Comparison of ENCODE assay signal across 18 mouse cellular contexts in the genomic region with DNA sequence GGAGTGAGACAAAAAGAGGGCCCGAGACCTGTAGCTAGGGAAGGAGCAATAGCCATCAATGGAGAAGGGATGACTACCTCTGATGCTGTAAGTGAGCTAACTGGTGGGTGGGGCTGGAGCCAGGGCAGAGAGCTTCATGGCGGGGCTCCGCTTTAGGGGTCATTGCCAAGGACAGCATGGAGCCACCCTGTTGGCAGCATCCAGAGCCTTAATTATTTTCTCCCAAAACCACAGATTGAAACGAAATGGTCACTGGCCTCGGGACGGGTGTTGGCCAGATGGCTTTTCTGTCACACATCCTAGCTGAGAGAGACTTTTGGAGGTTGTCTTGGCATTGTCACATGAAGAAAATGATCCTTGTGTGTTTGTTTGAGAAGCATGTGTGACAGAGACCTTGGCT. TPM values are rescaled to one million over a fixed set of nuclear protein-coding genes. Genes with fewer than 3 reads are reported as not detected.
DNase-seq lines count a peak whose midpoint lies in the region.
"Had no signal": no experiment of that assay in that cellular context is flagged by ENCODE, and none has a peak within 500 bp of the region (broad histone marks: within the 10 kb centered on the region; RNA-seq: fewer than 3 reads in every experiment).

No protein-coding gene starts in this region.

- DNase-seq in heart, postnatal 25 days (ENCODE audit: low spot score): peak; percentile 41
- no peak for DNase-seq in heart, embryonic 10.5 days (ENCODE audit: low spot score)
- DNase-seq in Muller cell, postnatal 12 days (ENCODE audit: inconsistent ontology term): peak; percentile 67
- DNase-seq in brain, adult 2 months (ENCODE audit: low read depth, low spot score): peak; percentile 62
- peak; percentile 59 for DNase-seq in cerebellum, adult 9-10 months
- DNase-seq in layer of hippocampus, adult 9-10 months (ENCODE audit: low spot score): no peak
- no peak for DNase-seq in layer of hippocampus, adult 18-20 months (ENCODE audit: low spot score in 2 of 2)
- DNase-seq: adrenal gland, adult 2 months; embryo, embryonic 11 days; gastrocnemius, postnatal 10 days; heart, postnatal 4 days; kidney, adult 18-20 months; kidney, postnatal 14 days; lung, adult 18-20 months; lung, postnatal 36 days had no signal

- no peak overlapping the region; the same call in 1 of the 2 replicates for H3K27ac ChIP-seq in heart, embryonic 10.5 days
- H3K27ac ChIP-seq: embryonic facial prominence, embryonic 15.5 days; left cerebral cortex, adult 2 months; neural tube, embryonic 13.5 days had no signal

- no peaks in the 10 kb centered on the region for H3K36me3 ChIP-seq in heart, embryonic 10.5 days
- H3K36me3 ChIP-seq: embryonic facial prominence, embryonic 15.5 days; neural tube, embryonic 13.5 days had no signal

- H3K4me3 ChIP-seq in heart, embryonic 10.5 days: no peak overlapping the region
- H3K4me3 ChIP-seq: embryonic facial prominence, embryonic 15.5 days; left cerebral cortex, adult 2 months; neural tube, embryonic 13.5 days had no signal

- peaks cover 20% of the 10 kb centered on the region for H3K4me1 ChIP-seq in heart, embryonic 10.5 days
- H3K4me1 ChIP-seq: embryonic facial prominence, embryonic 15.5 days; neural tube, embryonic 13.5 days had no signal

- no peaks in the 10 kb centered on the region for H3K9me3 ChIP-seq in heart, embryonic 10.5 days
- H3K9me3 ChIP-seq: embryonic facial prominence, embryonic 15.5 days; neural tube, embryonic 13.5 days had no signal

- intact Hi-C loops in heart, postnatal 25 days (cut with DNase I): no loop called here

- 90% methylated on average over 6 of the region's 6 CpGs for WGBS in heart, embryonic 10.5 days

- H3K27me3 ChIP-seq in heart, embryonic 10.5 days (ENCODE audit: insufficient read depth, poor library complexity, severe bottlenecking): no peaks in the 10 kb centered on the region
- H3K27me3 ChIP-seq: embryonic facial prominence, embryonic 15.5 days; neural tube, embryonic 13.5 days had no signal

RNA-seq across cellular contexts. Expression of gene Gfpt2, which starts 15.1 kb away (rescaled TPM):
- 10 to 100 TPM; 11.8 to 13.9 TPM for total RNA-seq in heart, postnatal 25 days (2021)
- polyA plus RNA-seq in heart, embryonic 10.5 days (2016; fragmentation: Nextera tagmentation; extraction: Ambion mirVana): 21.3 and 24.5 TPM in 2 replicates
- total RNA-seq in layer of hippocampus, adult 18-20 months (2021): 1 to 10 TPM; 4.2 to 4.6 TPM

Comparison
In these comparisons a context has a peak if more than half of its experiments do, and no peak if none do; other contexts are left out.
1. DNase-seq: peak in heart, postnatal 25 days (single experiment), Muller cell, postnatal 12 days (single experiment), brain, adult 2 months (single experiment) and cerebellum, adult 9-10 months (single experiment); none in heart, embryonic 10.5 days (single experiment), layer of hippocampus, adult 9-10 months (single experiment) and layer of hippocampus, adult 18-20 months (0 of 2).